Mouse (Mus musculus) hindlimb bud, embryonic 11.5 days (tissue): ENCODE results near the gene Map4k3.
"Not testable (repeated sequence)": the region's sequence is repeated elsewhere in the genome, so short reads cannot be mapped to it uniquely, and the experiment has no call there.

Source experiments
- DNase-seq: peaks from one replicate; pipeline ENCODE4 v3.0.0-alpha.2; 2012; ENCODE audit warnings: low read depth, low spot score; ENCODE audit errors: extremely low spot score

Gene Map4k3

DNA sequence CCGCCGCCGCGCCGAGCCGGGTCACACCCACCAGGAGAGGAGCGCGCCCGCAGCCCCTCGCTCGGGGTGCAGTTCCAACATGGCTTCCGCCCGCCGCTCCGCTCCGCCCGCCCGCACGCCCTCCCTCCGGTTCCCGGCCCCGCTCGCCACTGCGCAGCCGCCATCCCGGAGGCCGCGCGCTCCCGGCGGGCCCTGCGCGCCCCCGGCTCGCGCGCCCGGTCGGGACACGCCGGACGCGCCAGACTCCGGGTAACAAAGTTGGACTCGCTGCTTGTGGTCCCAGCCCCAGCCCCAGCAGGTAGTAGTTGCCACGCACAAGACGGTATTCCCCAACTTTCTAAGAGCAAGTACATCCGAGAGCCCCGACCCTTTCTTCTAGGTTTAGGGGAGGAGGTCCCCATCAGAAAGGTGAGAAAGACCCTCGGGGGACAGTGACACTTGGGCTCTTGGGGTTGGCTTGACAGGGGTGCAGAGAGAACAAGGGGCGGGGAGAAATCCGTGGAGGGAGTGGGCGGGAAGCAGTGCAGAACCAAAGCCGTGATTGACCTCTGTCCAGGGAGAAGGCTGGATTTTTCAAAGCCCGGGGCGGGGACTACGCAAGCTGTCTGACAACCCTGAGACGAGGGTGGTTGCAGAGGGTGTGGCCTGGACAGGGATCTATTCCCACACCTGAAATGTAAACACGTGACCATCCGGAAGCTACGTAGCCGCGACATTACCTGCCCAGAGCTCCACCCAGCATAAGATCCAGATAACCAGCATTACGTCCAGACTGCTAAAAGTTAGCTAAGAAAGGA is at the start of gene Map4k3:
Gene Map4k3 (minus strand): TSS at position 424 of the 797 bp plus-strand sequence.
- no peak for DNase-seq

DNA sequence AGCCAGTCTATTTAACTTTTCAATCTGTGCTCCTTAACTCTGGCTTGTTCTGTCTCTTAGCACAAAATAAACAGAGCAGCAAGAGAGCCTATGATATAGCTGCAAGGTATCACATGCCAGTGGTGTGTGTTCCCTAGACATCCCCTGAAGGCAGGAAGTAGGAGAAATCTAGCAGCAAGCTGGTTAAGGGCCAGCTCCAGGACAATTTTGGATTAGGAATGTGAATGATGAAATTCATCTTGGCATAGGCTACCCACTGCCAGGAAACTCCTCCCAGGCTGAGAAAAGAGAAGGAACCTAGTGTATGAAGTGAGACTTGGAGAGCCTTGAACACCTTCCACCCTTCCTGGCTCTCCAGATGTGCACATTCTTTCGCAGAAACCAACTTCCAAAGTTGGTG is 49.3 kb upstream of the Map4k3 start:
- DNase-seq, result no peak

DNA sequence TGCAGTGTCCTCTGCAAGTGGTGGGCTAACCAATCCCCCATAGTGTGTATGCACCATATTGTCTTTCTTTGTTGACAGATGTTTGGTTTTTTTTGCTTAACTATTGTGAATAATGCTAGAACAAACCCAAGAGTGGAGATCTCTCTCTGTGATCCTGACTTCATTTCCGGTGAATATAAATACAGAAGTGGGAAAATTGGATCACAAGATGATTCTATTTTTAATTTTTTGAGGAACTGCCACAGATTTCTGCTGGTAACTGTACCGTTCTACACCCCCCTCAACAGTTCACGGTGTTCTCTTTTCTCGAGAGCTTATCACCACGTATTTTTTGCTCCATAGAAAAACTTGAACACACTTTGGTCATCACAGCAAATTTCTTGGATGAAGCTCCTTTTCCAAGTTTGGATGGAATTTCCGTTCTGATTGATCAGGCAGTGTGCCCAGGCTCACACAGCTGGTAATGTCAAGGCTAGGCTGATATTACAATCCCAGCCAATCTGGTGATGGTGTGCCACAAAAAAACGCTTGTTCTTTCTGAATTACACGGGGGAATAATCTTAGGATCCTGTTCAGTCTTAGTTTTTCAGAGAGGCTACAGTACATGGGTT is 47.0 kb upstream of the Map4k3 start:
- no peak for DNase-seq

DNA sequence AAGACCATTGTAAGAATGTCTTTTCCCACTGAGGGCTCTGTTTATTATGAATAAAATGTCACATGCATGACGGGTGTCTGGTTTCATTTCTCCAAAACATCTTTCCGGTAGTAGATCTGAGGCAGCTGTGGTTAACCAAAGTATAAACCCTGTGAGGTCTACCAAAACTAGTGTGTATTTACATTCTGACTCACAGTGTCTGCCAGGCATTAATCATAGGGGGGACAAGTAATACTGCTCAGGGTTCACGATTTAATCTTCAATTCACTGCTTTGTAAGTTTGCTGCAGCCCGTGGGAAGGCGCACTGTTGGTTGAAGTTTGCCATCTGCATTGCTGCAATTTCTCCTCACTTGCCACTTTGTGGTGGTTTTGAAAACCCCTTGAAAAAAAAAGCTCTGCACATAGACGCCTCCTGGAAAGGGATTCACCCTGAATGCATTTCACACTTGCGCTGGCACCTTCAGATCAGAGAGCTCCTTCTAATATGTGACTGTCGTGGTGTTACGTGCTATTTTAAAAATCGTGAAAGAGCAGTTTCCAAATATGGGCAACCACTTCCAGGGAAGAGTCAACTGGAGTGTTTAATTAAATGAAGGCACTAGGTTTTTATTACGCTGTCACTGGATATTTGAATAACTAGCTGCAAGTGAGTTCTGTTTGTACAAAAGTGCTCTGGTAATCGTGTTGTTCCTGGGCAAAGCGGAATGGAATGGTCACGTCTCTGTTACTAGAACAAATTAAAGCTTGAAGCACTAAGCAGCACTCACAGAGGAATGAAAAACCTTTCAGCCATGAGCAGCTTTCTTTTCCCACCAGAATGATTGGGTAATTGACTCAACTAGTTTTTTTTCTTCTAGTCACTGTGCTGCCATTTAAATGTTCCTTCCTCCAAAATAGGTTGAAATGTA is 44.5 kb upstream of the Map4k3 start:
- no peak for DNase-seq

DNA sequence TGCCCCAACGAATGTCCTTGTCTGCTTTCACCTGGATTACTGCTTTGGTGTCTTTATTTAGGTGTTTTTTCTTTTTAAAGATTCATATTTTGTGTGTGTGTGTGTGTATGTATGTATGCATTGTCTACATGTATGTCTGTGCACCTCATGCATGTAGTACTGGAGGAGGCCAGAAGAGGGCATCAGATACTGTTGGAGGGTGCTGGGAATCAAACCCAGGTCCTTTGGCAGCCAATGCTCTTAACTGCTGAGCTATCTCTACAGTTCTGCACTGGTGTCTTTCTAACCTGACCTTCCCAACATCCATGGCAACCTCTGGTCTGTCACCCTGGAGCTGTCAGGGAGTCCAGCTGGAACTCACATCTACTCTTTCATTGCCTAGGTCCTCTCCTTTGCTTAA is 41.8 kb upstream of the Map4k3 start:
- DNase-seq, result no peak

DNA sequence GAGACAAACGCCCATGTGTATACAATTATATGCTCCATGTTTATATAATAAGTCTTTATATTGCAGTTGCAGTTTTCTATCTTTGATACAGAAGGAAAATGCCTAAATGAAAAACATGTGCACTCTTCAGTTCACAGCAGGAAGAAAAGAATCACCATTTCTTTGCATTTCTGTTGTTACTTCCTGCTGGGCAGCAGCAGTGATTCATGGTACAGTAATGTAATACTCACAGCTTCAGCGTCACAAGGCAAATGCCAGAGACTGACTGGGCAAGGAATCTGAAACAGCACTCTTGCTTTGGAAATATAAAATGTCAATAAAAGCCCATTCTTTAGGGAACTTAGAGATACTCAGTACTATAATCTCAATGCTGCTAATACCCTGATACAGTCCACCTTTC is 36.9 kb upstream of the Map4k3 start:
- DNase-seq, result no peak

DNA sequence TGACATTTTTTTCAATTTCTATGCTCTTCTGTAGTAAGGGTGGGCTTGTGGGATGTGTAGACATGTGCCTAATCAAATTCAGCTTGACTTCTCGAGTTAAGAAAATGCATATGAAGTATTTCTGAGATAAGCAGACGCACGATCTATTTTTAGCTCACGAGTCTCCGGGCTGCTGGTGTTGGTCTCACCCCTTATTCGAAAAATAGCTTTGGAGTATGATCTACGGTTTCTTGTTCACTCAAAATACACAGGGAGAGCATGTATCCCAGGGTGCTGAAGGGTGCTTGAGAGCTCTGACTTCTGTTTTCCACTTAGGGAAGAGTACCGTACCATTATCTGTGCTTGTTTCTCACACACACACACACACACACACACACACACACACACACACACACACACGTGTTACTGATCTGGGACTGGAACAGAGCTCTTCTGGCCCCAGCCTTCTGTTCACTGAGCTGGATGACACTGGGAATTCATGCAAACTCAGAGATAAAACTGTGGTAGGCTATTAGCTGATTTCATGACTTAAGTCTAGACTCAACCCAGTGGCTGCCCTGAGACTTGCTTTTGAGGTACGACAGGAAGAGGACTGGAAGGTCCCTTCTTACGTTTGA is 34.9 kb upstream of the Map4k3 start:
- no peak for DNase-seq

DNA sequence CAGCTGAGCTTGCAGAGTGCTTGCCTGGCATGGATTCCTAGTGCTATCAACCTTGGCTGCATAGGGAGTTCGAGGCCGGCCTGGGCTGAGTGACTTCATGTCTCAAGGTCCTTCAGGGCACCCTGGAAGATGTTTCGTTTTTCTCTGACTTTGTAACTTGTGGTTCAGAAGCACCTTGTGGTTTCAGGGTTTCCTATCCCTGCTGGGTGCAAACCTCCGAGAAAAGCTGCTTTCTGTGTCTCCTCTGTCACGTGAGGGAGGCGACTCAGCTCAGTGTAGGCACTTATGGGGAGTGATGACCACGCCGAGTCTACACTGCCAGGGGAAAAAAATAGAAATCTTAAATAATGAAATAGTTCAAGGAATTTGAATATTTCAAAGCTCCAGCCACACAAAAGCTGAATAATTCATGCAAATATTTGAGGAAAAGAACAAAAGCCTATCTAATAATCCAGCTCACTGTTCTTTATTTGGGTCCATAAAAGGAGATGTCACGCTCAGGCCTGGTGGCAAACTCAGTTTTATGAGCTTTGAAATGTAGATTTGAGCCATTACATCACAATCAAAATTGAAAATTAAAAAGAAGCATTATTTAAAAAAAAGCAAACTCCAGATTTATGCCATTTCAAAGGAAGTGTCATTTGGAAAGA is 34.2 kb upstream of the Map4k3 start:
- DNase-seq, result no peak

DNA sequence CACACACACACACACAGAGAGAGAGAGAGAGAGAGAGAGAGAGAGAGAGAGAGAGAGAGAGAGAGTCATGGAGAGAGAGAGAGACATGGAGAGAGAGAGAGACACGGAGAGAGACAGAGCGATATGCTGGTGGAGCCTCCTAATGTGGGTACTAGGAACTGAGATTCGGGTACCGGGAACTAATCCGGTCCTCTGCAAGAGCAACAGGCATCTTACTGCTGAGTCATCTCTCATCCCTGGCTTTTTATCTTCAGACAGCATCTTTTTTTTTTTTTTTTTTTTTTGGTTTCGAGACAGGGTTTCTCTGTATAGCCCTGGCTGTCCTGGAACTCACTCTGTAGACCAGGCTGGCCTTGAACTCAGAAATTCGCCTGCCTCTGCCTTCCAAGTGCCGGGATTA is 32.9 kb upstream of the Map4k3 start:
- not testable (repeated sequence) for DNase-seq

DNA sequence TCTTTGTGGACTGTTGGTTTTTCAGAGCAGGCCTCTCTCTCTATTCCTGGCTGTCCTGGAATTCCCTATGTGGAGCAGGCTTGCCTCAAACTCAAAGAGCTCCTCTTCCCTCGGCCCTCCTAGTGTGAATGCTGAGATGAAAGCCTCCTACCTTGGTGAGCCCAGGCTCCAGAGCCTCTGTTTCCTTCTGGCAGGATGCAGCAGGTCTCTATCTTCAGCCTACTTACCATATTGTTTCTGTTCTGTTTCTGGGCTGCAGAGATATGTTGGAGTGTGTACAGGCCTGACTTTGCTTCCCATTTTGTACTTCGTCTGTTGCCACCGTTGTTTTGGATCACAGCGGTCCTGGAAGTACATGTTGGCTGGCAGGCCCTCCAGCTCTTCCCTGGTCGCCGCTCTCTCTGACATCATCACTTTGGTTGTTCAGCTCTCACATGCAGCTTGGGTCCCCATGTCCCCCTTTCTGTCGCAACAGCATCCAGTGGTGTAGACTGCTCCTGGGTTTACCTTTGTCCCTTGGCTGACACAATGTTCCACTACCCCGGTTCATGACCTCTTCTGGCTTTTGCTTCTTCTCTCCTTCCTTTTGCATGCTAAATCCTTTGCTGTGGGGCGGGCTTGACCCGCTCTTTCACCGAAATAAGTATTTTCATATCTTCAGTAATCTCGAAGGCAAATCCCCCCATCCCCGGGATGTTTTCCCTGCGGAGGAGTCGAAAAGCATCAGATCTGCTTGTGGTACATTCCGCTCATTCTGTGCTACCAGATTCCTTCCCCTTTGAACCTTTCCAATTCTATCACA is 32.3 kb upstream of the Map4k3 start:
- no peak for DNase-seq

DNA sequence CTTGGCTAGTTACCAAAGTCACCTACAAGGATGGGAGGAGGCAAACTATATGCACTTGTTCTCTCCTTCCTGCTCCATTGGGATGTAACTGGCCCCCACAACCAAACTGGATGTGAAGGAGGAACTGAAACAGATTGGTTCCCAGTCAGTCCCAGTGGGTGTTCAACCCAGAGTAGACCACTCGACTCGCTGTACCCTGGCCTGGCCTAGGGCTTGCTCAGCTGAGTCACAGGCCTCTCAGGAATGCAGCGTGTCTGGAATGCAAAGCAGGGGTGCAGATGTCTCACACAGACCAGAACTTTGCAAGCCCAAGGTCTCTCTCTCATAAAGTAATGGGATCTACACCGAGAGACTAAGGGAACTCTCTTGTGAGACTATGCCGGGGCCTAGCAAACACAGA is 27.8 kb upstream of the Map4k3 start:
- DNase-seq, result no peak

DNA sequence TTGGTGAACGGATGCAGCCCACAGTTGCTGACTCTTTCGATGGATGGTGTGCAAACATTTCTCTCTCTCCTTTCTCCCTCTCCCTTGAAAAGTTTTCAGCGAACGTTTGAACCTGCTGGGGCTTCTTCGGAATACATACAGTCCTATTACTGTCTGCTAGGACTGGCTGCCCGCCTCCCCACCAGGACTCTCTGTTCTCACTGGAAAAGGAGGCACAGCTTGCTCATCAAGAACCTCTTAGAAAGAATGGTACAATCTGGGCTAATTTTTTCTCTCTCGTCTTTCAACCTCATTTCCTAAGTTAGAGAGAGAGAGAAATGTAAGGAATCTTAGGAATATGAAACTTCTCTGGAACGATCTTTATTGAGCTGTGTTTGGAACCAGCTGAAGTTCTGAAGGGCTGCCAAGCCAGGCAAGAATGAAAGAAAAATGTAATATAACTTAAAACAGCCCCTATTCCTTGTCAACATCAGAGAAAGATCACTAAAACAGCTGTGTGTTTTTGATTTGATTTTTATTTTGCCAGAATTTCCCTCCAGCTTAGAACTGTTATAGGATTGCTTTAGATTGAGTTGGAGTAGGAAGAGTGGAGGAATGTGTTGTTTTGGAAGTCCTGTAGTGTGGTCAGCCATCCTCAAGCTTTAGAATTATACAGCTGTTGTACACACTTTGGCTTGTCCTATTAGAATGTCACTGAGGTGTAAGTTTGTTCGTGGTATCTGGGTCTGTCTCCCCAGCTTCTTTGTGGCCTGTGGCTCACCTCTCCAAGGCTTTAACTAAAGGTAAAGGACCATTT is 27.0 kb upstream of the Map4k3 start:
- no peak for DNase-seq

DNA sequence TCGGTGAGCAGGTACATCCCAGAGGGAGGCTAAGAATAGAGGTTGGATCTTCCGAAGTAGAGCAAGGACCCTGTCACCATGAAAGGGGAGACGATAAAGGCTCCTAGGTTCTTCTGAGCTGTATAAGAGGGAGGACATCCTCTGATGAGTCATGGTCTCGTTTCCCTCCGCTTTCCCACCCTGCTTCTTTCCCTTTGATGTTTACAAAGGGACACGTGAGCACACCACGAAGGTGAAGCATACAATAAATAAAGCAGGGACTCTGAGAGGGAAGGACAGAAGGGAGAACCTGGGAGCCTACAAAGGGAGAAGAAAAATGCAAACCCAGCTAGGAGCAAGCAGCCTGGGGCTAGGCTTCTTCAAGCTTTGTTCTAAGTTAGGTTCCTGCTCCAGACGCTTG is 26.3 kb upstream of the Map4k3 start:
- DNase-seq, result no peak

DNA sequence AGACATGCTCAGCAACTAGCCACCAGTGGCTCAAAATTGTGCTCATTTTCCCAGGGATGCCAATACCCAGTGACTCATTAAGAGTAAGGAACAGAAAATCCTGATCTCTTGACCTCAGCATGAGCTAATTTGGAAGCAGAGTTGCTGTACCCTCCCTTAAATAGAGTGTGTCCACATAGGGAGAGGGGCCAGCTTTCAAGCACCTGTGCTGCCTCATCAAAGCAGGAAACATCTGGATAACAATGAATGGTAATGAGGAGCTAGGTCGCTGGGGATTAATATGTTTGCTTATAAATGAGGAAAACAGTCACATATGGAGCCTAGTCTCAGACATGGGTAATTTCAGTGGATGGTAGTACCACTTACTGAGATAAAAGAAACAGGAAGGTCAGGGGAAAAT is 24.2 kb upstream of the Map4k3 start:
- DNase-seq, result peak; percentile 35

DNA sequence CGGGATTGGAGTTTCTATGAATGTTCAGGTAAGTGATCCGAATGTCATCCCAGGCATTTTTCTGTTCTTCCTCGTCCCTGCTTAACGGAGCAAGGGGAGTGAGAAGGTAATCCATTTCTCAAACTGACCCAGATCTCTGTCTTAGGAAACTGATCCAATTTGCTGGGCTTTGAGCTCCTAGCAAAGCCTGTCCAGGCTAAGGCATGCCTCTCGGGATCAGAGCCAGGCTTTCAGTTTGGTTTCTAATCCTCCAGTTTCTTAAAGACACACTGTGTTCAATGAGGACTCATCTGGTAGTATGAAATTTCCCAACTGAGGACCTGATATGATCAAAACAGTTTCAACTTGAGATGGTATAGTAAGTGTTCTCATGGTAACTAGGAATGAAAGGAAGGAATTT is 11.1 kb upstream of the Map4k3 start:
- no peak for DNase-seq

DNA sequence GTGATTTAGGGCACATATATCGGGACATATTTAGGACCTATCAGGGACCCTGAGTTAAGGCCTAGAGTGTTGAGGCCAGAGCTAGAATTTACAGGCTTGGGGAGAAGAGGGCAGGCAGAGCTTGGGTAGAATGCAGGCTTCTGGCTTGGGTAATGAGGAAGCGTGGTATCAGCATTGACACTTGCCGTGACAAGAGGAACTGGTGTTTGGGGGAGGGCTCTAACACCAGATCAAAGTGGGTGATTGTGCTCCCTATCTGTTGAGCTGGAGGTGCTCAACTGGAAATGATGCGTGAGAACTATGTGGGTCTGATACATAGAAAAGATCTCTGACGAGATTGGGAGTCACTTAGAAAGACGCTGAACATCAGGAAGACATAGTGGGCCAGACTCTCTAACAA is 6.4 kb upstream of the Map4k3 start:
- no peak for DNase-seq

DNA sequence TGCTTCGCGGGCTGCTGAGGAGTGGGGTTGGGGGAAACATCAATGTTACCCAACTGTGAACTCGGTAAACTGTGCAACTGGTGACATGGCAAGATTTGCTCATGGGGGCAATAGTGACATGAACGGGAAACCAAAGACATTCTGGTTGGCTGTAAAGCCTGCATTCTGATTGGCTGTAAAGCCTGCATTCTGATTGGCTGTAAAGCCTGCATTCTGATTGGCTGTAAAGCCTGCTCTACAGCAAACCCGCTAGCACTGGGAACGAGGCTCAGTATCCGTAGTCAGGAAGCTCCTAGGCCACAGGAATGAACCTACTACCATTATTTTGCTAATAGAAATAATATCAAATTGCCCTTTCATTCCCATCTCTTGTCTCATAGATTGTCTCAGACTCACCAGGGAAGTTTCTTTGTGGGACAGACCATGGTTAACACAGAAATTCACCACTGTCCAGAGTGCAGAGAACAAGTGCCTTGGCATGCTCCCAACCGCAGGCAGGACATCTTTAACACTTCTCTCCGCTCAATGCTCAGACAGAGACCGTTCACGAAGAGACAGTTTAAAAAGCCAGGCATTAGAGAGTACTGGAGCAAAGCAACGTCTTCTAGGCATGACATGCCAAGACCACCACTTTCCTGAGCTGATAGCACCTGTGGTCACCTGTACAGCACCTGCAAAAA is 5.0 kb upstream of the Map4k3 start:
- DNase-seq, result no peak

DNA sequence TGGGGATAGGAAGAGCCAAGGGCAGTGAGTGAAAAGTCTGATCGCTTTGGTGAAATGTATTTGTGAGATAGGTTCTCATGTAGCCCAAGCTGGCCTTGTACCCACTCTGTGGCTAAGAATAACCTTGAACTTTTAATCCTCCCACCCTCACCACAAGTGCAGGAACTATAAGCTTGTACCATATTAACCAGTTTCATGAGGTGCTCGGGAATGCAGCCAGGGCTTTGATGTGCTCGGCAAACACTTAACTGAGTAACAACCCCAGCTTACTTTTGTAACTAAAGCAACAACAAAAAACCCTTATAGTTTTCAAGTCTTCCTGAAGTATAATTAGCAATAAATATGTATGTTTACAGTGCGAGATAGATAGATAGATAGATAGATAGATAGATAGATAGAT is 4.0 kb upstream of the Map4k3 start:
- DNase-seq, result no peak

DNA sequence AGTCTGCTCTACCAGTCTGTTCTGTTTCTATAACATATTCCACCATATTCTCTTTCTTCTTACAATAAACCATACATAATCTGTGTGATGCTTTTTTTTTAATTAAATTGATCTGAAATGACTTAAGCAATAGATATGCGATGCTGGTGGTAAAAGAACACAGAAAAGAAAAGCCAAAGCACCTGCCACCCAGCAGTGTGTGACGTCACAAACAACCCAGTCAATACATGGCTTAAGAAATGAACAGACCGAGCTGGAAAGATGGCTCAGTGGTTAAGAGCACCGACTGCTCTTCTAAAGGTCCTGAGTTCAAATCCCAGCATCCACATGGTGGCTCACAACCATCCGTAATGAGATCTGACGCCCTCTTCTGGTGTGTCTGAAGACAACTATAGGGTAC is 2.0 kb upstream of the Map4k3 start:
- not testable (repeated sequence) for DNase-seq
